Mouse (Mus musculus) bone marrow macrophage, adult 2 months (primary cell): ENCODE measurements around the gene Pi16.

Experiments used
- CTCF ChIP-seq: IDR thresholded peaks from 2 replicates; pipeline ENCODE4 v1.5.1; 2012; ENCODE audit warnings: low read depth, mild to moderate bottlenecking, low read length, moderate library complexity
- POLR2A ChIP-seq: IDR thresholded peaks from 2 replicates; pipeline ENCODE4 v1.6.1; 2012; ENCODE audit warnings: mild to moderate bottlenecking, low read depth, low read length, borderline replicate concordance

GRCm38 (mm10) chr17:29293807-29294605 lies 23.5 kb upstream of the Pi16 start:
- TF ChIP-seq CTCF (no peak), POLR2A (no peak)
